Mouse (Mus musculus) CH12.LX (cell line): Measurements from ENCODE around the gene Syn3.

Experiments used
- CTCF ChIP-seq, 2 experiments: IDR thresholded peaks in 1 of 2; conservative IDR thresholded peaks in 1 of 2; 2 replicates each; pipeline ENCODE4 v1.5.1; 2011 to 2012; ENCODE audit warnings: low read depth in 2 of 2, low read length in 2 of 2, improper control_type of control experiment in 1 of 2, inconsistent platforms in 1 of 2, mild to moderate bottlenecking in 1 of 2, moderate library complexity in 1 of 2
- E2F4 ChIP-seq: IDR thresholded peaks from 2 replicates; pipeline ENCODE4 v1.6.1; 2011; ENCODE audit warnings: low read depth, low read length, improper control_type of control experiment; ENCODE audit not compliant: insufficient replicate concordance
- RCOR1 ChIP-seq: conservative IDR thresholded peaks from 2 replicates; pipeline ENCODE4 v1.6.1; 2012; ENCODE audit warnings: low read depth, mild to moderate bottlenecking, inconsistent platforms, low read length, improper control_type of control experiment
- TCF12 ChIP-seq: IDR thresholded peaks from 2 replicates; pipeline ENCODE4 v1.6.1; 2014; ENCODE audit warnings: low read depth, mild to moderate bottlenecking, inconsistent platforms, low read length, improper control_type of control experiment

DNA sequence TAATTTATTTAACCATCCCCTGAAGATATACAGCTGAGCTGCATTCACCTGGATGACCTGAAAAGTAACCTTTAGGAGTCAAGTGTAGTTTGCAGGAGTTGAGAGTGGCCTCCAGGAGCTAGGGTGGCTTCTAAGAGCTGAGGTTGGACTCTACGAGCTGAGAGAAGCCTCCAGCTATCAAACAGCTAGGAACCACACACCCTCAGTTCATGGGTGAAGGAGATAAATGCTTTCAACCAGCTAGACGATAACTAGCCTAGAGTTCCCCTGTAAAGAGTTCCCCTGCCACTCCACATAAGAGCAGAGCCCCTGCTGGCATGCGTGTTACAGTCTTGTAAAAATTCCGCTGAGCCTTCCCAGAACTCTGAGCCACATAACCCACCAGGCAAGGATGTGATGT, 129.3 kb downstream of the Syn3 start:
- TF ChIP-seq CTCF (conservative IDR thresholded peaks at IDR 0.05 in 1 of 2, IDR thresholded peaks at IDR 0.05 in 1 of 2; ENCODE audit: low read depth in 2 of 2, low read length in 2 of 2) (no peak), E2F4 (no peak), TCF12 (no peak), RCOR1 (no peak)
